Comparison of ENCODE assay signal across 8 mouse cellular contexts in the genomic region with DNA sequence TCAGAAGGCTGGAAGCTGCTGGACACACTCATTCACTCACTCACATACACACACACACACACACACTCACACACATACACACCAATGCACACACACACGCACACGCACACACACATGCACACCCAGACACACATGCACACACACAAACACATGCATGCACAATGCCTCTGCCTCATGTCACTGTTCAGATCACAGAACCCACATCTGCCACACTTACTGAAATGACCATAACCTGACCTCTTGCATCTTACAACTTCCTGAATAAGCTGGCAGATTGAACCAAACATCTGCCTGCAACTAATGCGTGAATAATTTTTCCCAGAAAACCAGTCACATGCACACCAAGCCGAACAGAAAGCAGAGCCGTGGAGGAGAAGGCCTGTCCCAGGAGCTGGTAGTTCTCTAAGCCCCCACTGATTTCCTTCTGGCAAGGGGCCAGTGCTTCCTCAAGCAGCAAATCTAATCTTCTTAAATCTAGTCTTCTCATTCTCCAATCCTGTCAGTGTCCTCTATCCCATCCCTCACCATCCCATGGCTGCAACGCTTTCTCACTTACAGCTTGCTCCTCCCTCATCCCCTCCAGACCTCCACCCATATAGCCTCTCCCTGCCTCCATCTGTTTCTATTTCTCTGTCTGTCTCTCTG. TPM values are rescaled to one million over a fixed set of nuclear protein-coding genes. Genes with fewer than 3 reads are reported as not detected.
DNase-seq lines count a peak whose midpoint lies in the region; ATAC-seq and TF ChIP-seq lines count a peak whose summit lies in the region.

No protein-coding gene starts in this region.

- dilution Hi-C loops in CH12.LX (cut with MboI; ENCODE audit: extremely low pct_ligation_motif_present, extremely low pct_unique_long_range_greater_than_20kb, low sequenced_read_pairs) = no loop called here

- no peaks in the 10 kb centered on the region; a peak in 1 of 4 replicates for H3K4me1 ChIP-seq in CH12.LX (ENCODE audit: control insufficient read depth in 1 of 2, insufficient read depth in 2 of 2)
- peaks cover 9% of the 10 kb centered on the region; the same call in 1 of the 2 replicates for H3K4me1 ChIP-seq in forebrain, embryonic 12.5 days

- TF ChIP-seq RAD21 in CH12.LX (IDR thresholded peaks at IDR 0.05; ENCODE audit: low read depth, low read length) = no peak

- DNase-seq in heart, adult 8-10 months (ENCODE audit: low spot score) = peak; percentile 7
- no peak for DNase-seq in heart, adult 11 months
- DNase-seq in CH12.LX (ENCODE audit: extremely low read depth) = no peak
- peak; percentile 8 for DNase-seq in lung, postnatal 36 days
- no peak for DNase-seq in thymus, adult 18-20 months
- DNase-seq in spleen, adult 18-20 months = no peak

- TF ChIP-seq CTCF in CH12.LX (conservative IDR thresholded peaks at IDR 0.05 in 1 of 2, IDR thresholded peaks at IDR 0.05 in 1 of 2; ENCODE audit: low read depth in 2 of 2, low read length in 2 of 2) = no peak

- no peak overlapping the region for H3K4me3 ChIP-seq in CH12.LX (replicated peaks in 1 of 3; ENCODE audit: low read depth in 2 of 3, low read length in 2 of 3, poor library complexity in 1 of 3)
- no peak overlapping the region for H3K4me3 ChIP-seq in forebrain, embryonic 12.5 days (replicated peaks)

- no peaks in the 10 kb centered on the region for H3K36me3 ChIP-seq in CH12.LX (replicated peaks in 1 of 2; ENCODE audit: control insufficient read depth in 1 of 2, insufficient read depth in 1 of 2, low read length in 1 of 2)
- no peaks in the 10 kb centered on the region for H3K36me3 ChIP-seq in forebrain, embryonic 12.5 days (replicated peaks)

- no peak overlapping the region for H3K9ac ChIP-seq in CH12.LX (ENCODE audit: insufficient read depth, low read depth)
- H3K9ac ChIP-seq in forebrain, embryonic 12.5 days = no peak overlapping the region

- H3K27ac ChIP-seq in CH12.LX (ENCODE audit: insufficient read depth, low read depth) = no peak overlapping the region
- no peak overlapping the region for H3K27ac ChIP-seq in forebrain, embryonic 12.5 days

- H3K27me3 ChIP-seq in CH12.LX (replicated peaks) = no peaks in the 10 kb centered on the region
- no peaks in the 10 kb centered on the region for H3K27me3 ChIP-seq in forebrain, embryonic 12.5 days

- no peak for TF ChIP-seq POLR2A in CH12.LX (IDR thresholded peaks at IDR 0.05; ENCODE audit: low read depth, low read length)

- 64% methylated on average over 6 of the region's 6 CpGs for WGBS in forebrain, embryonic 12.5 days

- ATAC-seq in forebrain, embryonic 12.5 days (ENCODE audit: low FRiP score) = peak; percentile 51; the same call in 1 of the 2 replicates
- ATAC-seq in activated CD4-positive, CD25-positive, alpha-beta regulatory T cell, adult 4 months = no peak

- peak overlapping the region; percentile 38 for H3K4me2 ChIP-seq in CH12.LX (ENCODE audit: insufficient read depth, low read depth, poor library complexity, severe bottlenecking)
- H3K4me2 ChIP-seq in forebrain, embryonic 12.5 days = no peak overlapping the region

- H3K9me3 ChIP-seq in CH12.LX (replicated peaks; ENCODE audit: low read length) = no peaks in the 10 kb centered on the region
- H3K9me3 ChIP-seq in forebrain, embryonic 12.5 days = 0 out of 2 replicates have a peak, but pooled peaks cover 3% of the 10 kb centered on the region

- no peaks in the 10 kb centered on the region for H3K79me2 ChIP-seq in CH12.LX (replicated peaks; ENCODE audit: control insufficient read depth, extremely low read depth, insufficient read depth, poor library complexity, severe bottlenecking)

- TF ChIP-seq EP300 in CH12.LX (IDR thresholded peaks at IDR 0.05; ENCODE audit: low read length) = no peak

- in situ Hi-C loops in CH12.LX (cut with MboI; ENCODE audit: low pct_ligation_motif_present, low pct_unique_long_range_greater_than_20kb, low sequenced_read_pairs) = no loop called here

TF ChIP-seq in CH12.LX, 34 proteins besides CTCF, POLR2A, EP300 and RAD21:
- TF ChIP-seq KAT2A (IDR thresholded peaks at IDR 0.05; ENCODE audit: insufficient replicate concordance, low read length) (no peak), GABPA (IDR thresholded peaks at IDR 0.05; ENCODE audit: insufficient replicate concordance, low read depth, low read length) (no peak), MAFK (IDR thresholded peaks at IDR 0.05; ENCODE audit: insufficient replicate concordance, low read length) (no peak), E2F4 (IDR thresholded peaks at IDR 0.05; ENCODE audit: insufficient replicate concordance, low read depth, low read length) (no peak), IRF4 (IDR thresholded peaks at IDR 0.05; ENCODE audit: low read depth, low read length) (no peak)

RNA-seq across cellular contexts. Expression of a gene that starts 51.1 kb away (rescaled TPM):
- total RNA-seq in heart, adult 8-10 months (2022) = 100 to 1,000 TPM; 236 to 260 (median 252) TPM
- total RNA-seq in CH12.LX (2012; rRNA removed) (19.6 and 23.9 TPM in 2 replicates), CH12.LX (2014; rRNA removed) (23.7 and 23.8 TPM in 2 replicates)
- polyA plus RNA-seq in CH12.LX (2012; ENCODE audit: insufficient read length, low read depth) = 21.8 and 28.9 TPM in 2 replicates
- 29.4 and 32.5 TPM in 2 replicates for polyA plus RNA-seq in forebrain, embryonic 12.5 days (2016; fragmentation: Nextera tagmentation; extraction: Ambion mirVana)
- polyA plus RNA-seq in activated CD4-positive, CD25-positive, alpha-beta regulatory T cell, adult 4 months (2017; shearing (Covaris generic)) = 10 to 100 TPM; 44.6 to 46.0 TPM

Comparison
In these comparisons a context has a peak if more than half of its experiments do, and no peak if none do; other contexts are left out.
1. DNase-seq: peak in heart, adult 8-10 months (single experiment) and lung, postnatal 36 days (single experiment); none in heart, adult 11 months (single experiment), CH12.LX (single experiment), thymus, adult 18-20 months (0 of 2) and spleen, adult 18-20 months (0 of 2).